Comparison of ENCODE assay signal across 9 mouse cellular contexts in the genomic region with DNA sequence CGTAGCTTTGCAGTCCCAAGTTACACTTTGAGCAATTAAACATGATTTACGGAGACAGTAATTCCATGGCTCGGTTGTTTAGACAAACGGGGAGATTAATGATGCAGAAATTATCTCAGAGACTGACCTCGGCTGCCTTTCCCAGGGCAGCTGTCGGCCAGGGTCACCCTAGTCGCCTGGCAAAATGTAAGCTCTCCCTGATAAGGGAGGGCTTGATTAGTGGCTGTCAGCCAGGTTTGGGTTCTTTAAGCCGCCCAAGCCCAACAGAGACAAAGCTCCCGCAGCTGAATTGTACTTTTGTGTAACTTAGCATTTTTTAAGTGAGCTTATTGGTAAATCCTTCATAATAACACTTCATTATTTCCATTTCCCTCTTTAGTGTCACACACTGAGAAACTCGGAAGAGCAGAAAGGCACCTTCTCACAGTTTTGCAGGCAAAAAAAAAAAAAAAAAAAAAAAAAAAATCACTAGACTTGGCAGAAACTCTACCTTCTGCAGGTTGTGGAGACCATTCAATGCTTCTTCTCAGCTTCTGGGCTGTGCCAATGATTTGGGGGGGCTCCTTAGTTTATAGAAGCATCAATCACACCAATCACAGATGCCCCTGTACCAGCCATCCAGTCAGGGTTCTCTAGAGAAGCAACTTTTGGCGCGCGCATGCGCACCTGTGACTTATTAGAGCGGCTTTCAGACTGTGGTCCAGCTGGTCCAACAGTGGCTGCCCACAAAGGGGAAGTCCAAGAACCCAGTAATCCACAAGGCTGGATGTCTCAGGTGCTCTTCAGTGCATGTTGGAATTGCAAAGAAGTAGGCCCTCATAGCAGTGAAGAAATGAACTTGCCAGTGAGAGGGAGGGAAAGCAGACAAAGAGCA. TPM values are rescaled to one million over a fixed set of nuclear protein-coding genes. Genes with fewer than 3 reads are reported as not detected.
DNase-seq lines count a peak whose midpoint lies in the region; ATAC-seq and TF ChIP-seq lines count a peak whose summit lies in the region.
"Had no signal": no experiment of that assay in that cellular context is flagged by ENCODE, and none has a peak within 500 bp of the region (broad histone marks: within the 10 kb centered on the region; RNA-seq: fewer than 3 reads in every experiment).

No protein-coding gene starts in this region.

- peak overlapping the region; percentile 33 for H3K4me2 ChIP-seq in lung, embryonic 15.5 days
- H3K4me2 ChIP-seq in heart, embryonic 15.5 days: peak overlapping the region; percentile 53
- H3K4me2 ChIP-seq in stomach, embryonic 14.5 days (replicated peaks; ENCODE audit: low read depth, low read length): no peak overlapping the region
- H3K4me2 ChIP-seq: embryonic facial prominence, embryonic 12.5 days had no signal

- intact Hi-C loops in gastrocnemius, adult 2 months (cut with DNase I): no loop called here

- no peak for DNase-seq in lung, postnatal 14 days
- peak; percentile 48 to 64 for DNase-seq in kidney, postnatal 4 days
- no peak for DNase-seq in frontal cortex, adult 2 months (ENCODE audit: extremely low spot score in 1 of 2, low spot score in 1 of 2)
- no peak for DNase-seq in gastrocnemius, adult 2 months
- DNase-seq in cerebellum, adult 8-10 months: no peak

- no peak overlapping the region for H3K9ac ChIP-seq in lung, embryonic 15.5 days
- no peak overlapping the region for H3K9ac ChIP-seq in heart, embryonic 15.5 days
- no peak overlapping the region for H3K9ac ChIP-seq in stomach, embryonic 14.5 days (replicated peaks; ENCODE audit: low read depth, low read length)
- H3K9ac ChIP-seq: embryonic facial prominence, embryonic 12.5 days had no signal

- 27% methylated on average over 15 of the region's 15 CpGs for WGBS in lung, embryonic 15.5 days
- WGBS in heart, embryonic 15.5 days: 38% methylated on average over 15 of the region's 15 CpGs
- WGBS in stomach, embryonic 14.5 days: 23% methylated on average over 15 of the region's 15 CpGs

- no peaks in the 10 kb centered on the region for H3K36me3 ChIP-seq in lung, embryonic 15.5 days
- no peaks in the 10 kb centered on the region for H3K36me3 ChIP-seq in heart, embryonic 15.5 days
- no peaks in the 10 kb centered on the region for H3K36me3 ChIP-seq in stomach, embryonic 14.5 days (ENCODE audit: control insufficient read depth, insufficient read depth, low read length)
- H3K36me3 ChIP-seq: embryonic facial prominence, embryonic 12.5 days had no signal

- ATAC-seq in lung, embryonic 15.5 days (ENCODE audit: borderline replicate concordance, extremely low read depth, low FRiP score, low TSS enrichment): peak; percentile 52; the same call in 1 of the 2 replicates
- no peak for ATAC-seq in heart, embryonic 15.5 days (replicated peaks; ENCODE audit: insufficient number of reproducible peaks, insufficient read depth, low FRiP score, low read depth)
- peak; percentile 47; the same call in 1 of the 2 replicates for ATAC-seq in stomach, embryonic 14.5 days (ENCODE audit: insufficient number of reproducible peaks, insufficient read depth, low FRiP score, low read depth)

- TF ChIP-seq CTCF in gastrocnemius, adult 2 months (IDR thresholded peaks at IDR 0.05): no peak

- H3K27ac ChIP-seq in lung, embryonic 15.5 days: no peak overlapping the region
- H3K27ac ChIP-seq in heart, embryonic 15.5 days: no peak overlapping the region
- no peak overlapping the region for H3K27ac ChIP-seq in stomach, embryonic 14.5 days (ENCODE audit: low read length)
- H3K27ac ChIP-seq in gastrocnemius, adult 2 months: no peak overlapping the region
- H3K27ac ChIP-seq: embryonic facial prominence, embryonic 12.5 days had no signal

- no peak overlapping the region for H3K4me3 ChIP-seq in lung, embryonic 15.5 days
- peak overlapping the region; percentile 19 for H3K4me3 ChIP-seq in heart, embryonic 15.5 days
- H3K4me3 ChIP-seq in stomach, embryonic 14.5 days (ENCODE audit: low read depth, low read length): no peak overlapping the region
- no peak overlapping the region for H3K4me3 ChIP-seq in gastrocnemius, adult 2 months
- H3K4me3 ChIP-seq: embryonic facial prominence, embryonic 12.5 days had no signal

- H3K4me1 ChIP-seq in lung, embryonic 15.5 days: peaks cover 15% of the 10 kb centered on the region
- peaks cover 13% of the 10 kb centered on the region for H3K4me1 ChIP-seq in heart, embryonic 15.5 days (replicated peaks)
- no peaks in the 10 kb centered on the region for H3K4me1 ChIP-seq in stomach, embryonic 14.5 days (ENCODE audit: control insufficient read depth, insufficient read depth, low read length)

- H3K9me3 ChIP-seq in lung, embryonic 15.5 days: no peaks in the 10 kb centered on the region
- H3K9me3 ChIP-seq in heart, embryonic 15.5 days (replicated peaks): no peaks in the 10 kb centered on the region
- H3K9me3 ChIP-seq in stomach, embryonic 14.5 days (ENCODE audit: control insufficient read depth, low read depth, low read length): no peaks in the 10 kb centered on the region
- H3K9me3 ChIP-seq: embryonic facial prominence, embryonic 12.5 days had no signal

- peaks cover 7% of the 10 kb centered on the region; the same call in 1 of the 2 replicates for H3K27me3 ChIP-seq in lung, embryonic 15.5 days
- H3K27me3 ChIP-seq in heart, embryonic 15.5 days: peaks cover 19% of the 10 kb centered on the region
- no peaks in the 10 kb centered on the region; the same call in 1 of the 2 replicates for H3K27me3 ChIP-seq in stomach, embryonic 14.5 days (ENCODE audit: control insufficient read depth, insufficient read depth, low read length)
- H3K27me3 ChIP-seq: embryonic facial prominence, embryonic 12.5 days had no signal

RNA-seq across cellular contexts. Expression of a gene that starts 32.0 kb away (rescaled TPM):
- polyA plus RNA-seq in lung, embryonic 15.5 days (2015; fragmentation: Nextera tagmentation; extraction: Ambion mirVana): 1.7 and 2.3 TPM in 2 replicates
- polyA plus RNA-seq in heart, embryonic 15.5 days (2015; fragmentation: Nextera tagmentation; extraction: Ambion mirVana): 0.30 and 1.6 TPM in 2 replicates
- 12.4 and 14.4 TPM in 2 replicates for polyA plus RNA-seq in stomach, embryonic 14.5 days (2014; fragmentation: Nextera tagmentation; extraction: Ambion mirVana)
- 0.24 TPM in 1 of 2 replicates, not detected in the other for polyA plus RNA-seq in frontal cortex, adult 2 months (2012; rRNA removed)
- total RNA-seq in gastrocnemius, adult 2 months (2021): not detected

Comparison
In these comparisons a context has a peak if more than half of its experiments do, and no peak if none do; other contexts are left out.
1. DNase-seq: peak in kidney, postnatal 4 days (2 of 2); none in lung, postnatal 14 days (single experiment), frontal cortex, adult 2 months (0 of 2), gastrocnemius, adult 2 months (single experiment) and cerebellum, adult 8-10 months (single experiment).